Mouse (Mus musculus) mouse embryonic stem cell (cell line): ENCODE measurements around the gene Pon3.

ENCODE experiments used
- in situ Hi-C, 2 experiments: fragments of 300-500 bp; cut with MboI; formaldehyde crosslinking; loops; 1 replicate in 1 of 2; 3 replicates in 1 of 2; pipeline ENCODE4 v1.14.3; 2019 to 2020; ENCODE audit warnings: low sequenced_read_pairs in 2 of 2, low pct_unique_long_range_greater_than_20kb in 1 of 2, mixed read lengths in 1 of 2; ENCODE audit not compliant: unreplicated experiment in 1 of 2

Gene Pon3

GRCm38 (mm10) chr6:5193693-5194092, 62.4 kb downstream of the Pon3 start, which contains the start of gene Pon1:
Gene Pon1, minus strand, starts transcription at chr6:5193946.
- in situ Hi-C loops = no loop called here

GRCm38 (mm10) chr6:5190761-5191160, 65.3 kb downstream of the Pon3 start:
- in situ Hi-C loops = no loop called here

GRCm38 (mm10) chr6:5189507-5189906, 66.6 kb downstream of the Pon3 start:
- in situ Hi-C loops = no loop called here

- in situ Hi-C loops = no loop called here
Observed at GRCm38 (mm10) chr6:5188938-5189337, 67.1 kb downstream of the Pon3 start.

- in situ Hi-C loops = no loop called here
Observed at GRCm38 (mm10) chr6:5188036-5188435, 68.0 kb downstream of the Pon3 start.

- in situ Hi-C loops = no loop called here
Observed at GRCm38 (mm10) chr6:5187586-5187985, 68.5 kb downstream of the Pon3 start.

- in situ Hi-C loops = no loop called here
Observed at GRCm38 (mm10) chr6:5186229-5186950, 69.7 kb downstream of the Pon3 start.

GRCm38 (mm10) chr6:5180645-5181044, 75.4 kb downstream of the Pon3 start:
- in situ Hi-C loops = no loop called here

- in situ Hi-C loops = no loop called here
Observed at GRCm38 (mm10) chr6:5179189-5179588, 76.9 kb downstream of the Pon3 start.

- in situ Hi-C loops = no loop called here
Observed at GRCm38 (mm10) chr6:5177967-5178891, 77.9 kb downstream of the Pon3 start.

- in situ Hi-C loops = no loop called here
Observed at GRCm38 (mm10) chr6:5174179-5174812, 81.8 kb downstream of the Pon3 start.

GRCm38 (mm10) chr6:5172571-5172970, 83.5 kb downstream of the Pon3 start:
- in situ Hi-C loops = no loop called here

GRCm38 (mm10) chr6:5171418-5171817, 84.7 kb downstream of the Pon3 start:
- in situ Hi-C loops = no loop called here
